Mouse (Mus musculus): ENCODE measurements around the gene Ubxn7.

DNA sequence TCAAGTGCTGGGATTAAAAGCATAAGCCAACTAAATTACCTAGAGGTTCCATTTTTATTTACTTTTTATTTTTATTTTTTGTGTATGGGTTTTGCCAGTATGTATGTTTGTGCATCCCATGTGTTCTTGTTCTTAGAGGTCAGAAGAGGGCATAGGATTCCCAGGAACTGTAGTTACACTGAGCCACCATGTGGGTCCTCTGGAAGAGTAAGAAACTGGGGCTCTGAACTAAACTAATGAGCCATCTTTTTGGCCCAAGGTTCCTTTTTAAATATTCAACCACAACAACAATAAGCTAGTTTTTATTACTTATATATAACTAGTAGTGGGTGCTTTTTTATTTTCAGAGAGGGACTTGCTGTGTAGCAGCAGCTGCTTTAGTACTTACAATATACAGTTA, 49.4 kb upstream of the Ubxn7 start:
- TF ChIP-seq CTCF (IDR thresholded peaks at IDR 0.05; ENCODE audit: low read depth) (no peak), EP300 (IDR thresholded peaks at IDR 0.05; ENCODE audit: low read depth) (no peak)

Data from heart, postnatal 0 days (tissue).